Mouse (Mus musculus) thymus, postnatal 0 days (tissue): ENCODE measurements at regions not wholly inside any gene's neighbourhood (a gene's known extent, or its start where the extent isn't known, plus 50 kb on each side); places are given as distances from the start of the nearest gene placed in this dataset.

ENCODE experiments used
- DNase-seq: peaks from one replicate; pipeline ENCODE4 v3.0.0-alpha.2; 2015; ENCODE audit warnings: low spot score

- DNase-seq: no peak
Measured at GRCm38 (mm10) chr6:94818220-94818619, 118.3 kb upstream of the Lrig1 start.

- DNase-seq: no peak
Measured at GRCm38 (mm10) chr6:94816161-94816560, 116.2 kb upstream of the Lrig1 start.

GRCm38 (mm10) chr6:94814711-94815110, 114.8 kb upstream of the Lrig1 start:
- DNase-seq: no peak

GRCm38 (mm10) chr6:94813481-94814148, 113.7 kb upstream of the Lrig1 start:
- no peak for DNase-seq

- DNase-seq: no peak
Measured at GRCm38 (mm10) chr6:94811846-94812245, 111.9 kb upstream of the Lrig1 start.

GRCm38 (mm10) chr6:94807216-94807615, 107.3 kb upstream of the Lrig1 start:
- DNase-seq: no peak

GRCm38 (mm10) chr6:94806481-94807160, 106.7 kb upstream of the Lrig1 start:
- DNase-seq: no peak

GRCm38 (mm10) chr6:94805685-94806084, 105.7 kb upstream of the Lrig1 start:
- DNase-seq: no peak

GRCm38 (mm10) chr6:94804284-94804815, 104.4 kb upstream of the Lrig1 start:
- DNase-seq: no peak

GRCm38 (mm10) chr6:94801039-94801438, 101.1 kb upstream of the Lrig1 start:
- DNase-seq: no peak

- DNase-seq: no peak
Measured at GRCm38 (mm10) chr6:94798545-94799211, 98.7 kb upstream of the Lrig1 start.

- no peak for DNase-seq
Measured at GRCm38 (mm10) chr6:94795442-94795841, 95.5 kb upstream of the Lrig1 start.

GRCm38 (mm10) chr6:94793555-94793954, 93.6 kb upstream of the Lrig1 start:
- no peak for DNase-seq

GRCm38 (mm10) chr6:94792312-94792711, 92.4 kb upstream of the Lrig1 start:
- no peak for DNase-seq

GRCm38 (mm10) chr6:94789308-94789763, 89.4 kb upstream of the Lrig1 start:
- no peak for DNase-seq

GRCm38 (mm10) chr6:94783471-94783870, 83.5 kb upstream of the Lrig1 start:
- DNase-seq: no peak

GRCm38 (mm10) chr6:94780621-94781020, 80.7 kb upstream of the Lrig1 start:
- DNase-seq: no peak

GRCm38 (mm10) chr6:94779854-94780253, 79.9 kb upstream of the Lrig1 start:
- DNase-seq: no peak

- no peak for DNase-seq
Measured at GRCm38 (mm10) chr6:94779213-94779612, 79.3 kb upstream of the Lrig1 start.

GRCm38 (mm10) chr6:94778797-94779196, 78.8 kb upstream of the Lrig1 start:
- DNase-seq: no peak

GRCm38 (mm10) chr6:94776585-94776984, 76.6 kb upstream of the Lrig1 start:
- no peak for DNase-seq

- DNase-seq: no peak
Measured at GRCm38 (mm10) chr6:94774871-94775270, 74.9 kb upstream of the Lrig1 start.
